Mouse (Mus musculus) erythroblast, embryonic 14.5 days (primary cell): ENCODE measurements around the gene Shh. TPM values are rescaled to one million over a fixed set of nuclear protein-coding genes. Genes with fewer than 3 reads are reported as not detected.

ENCODE experiments used
- H3K27me3 ChIP-seq: 2 replicates; pipeline ENCODE4 v1.6.1; 2012; ENCODE audit warnings: inconsistent platforms; ENCODE audit not compliant: control insufficient read depth
- H3K36me3 ChIP-seq: 2 replicates; pipeline ENCODE4 v1.6.1; 2012; ENCODE audit warnings: mild to moderate bottlenecking, inconsistent platforms; ENCODE audit not compliant: control insufficient read depth
- H3K4me1 ChIP-seq: 2 replicates; pipeline ENCODE4 v1.6.1; 2012; ENCODE audit warnings: inconsistent platforms; ENCODE audit not compliant: control insufficient read depth
- H3K4me3 ChIP-seq: replicated peaks from 2 replicates; pipeline ENCODE3; 2012; ENCODE audit warnings: moderate library complexity, mild to moderate bottlenecking, inconsistent platforms
- H3K9me3 ChIP-seq: 2 replicates; pipeline ENCODE4 v1.6.1; 2012; ENCODE audit warnings: low read length, inconsistent platforms, mixed read lengths; ENCODE audit not compliant: control insufficient read depth
- GATA1 ChIP-seq: IDR thresholded peaks from 2 replicates; pipeline ENCODE4 v1.6.1; 2012; ENCODE audit warnings: low read length, inconsistent platforms, mixed read lengths
- TAL1 ChIP-seq: IDR thresholded peaks from 3 replicates; pipeline ENCODE4 v1.6.1; 2012; ENCODE audit warnings: low read length, inconsistent platforms, mixed read lengths
- polyA plus RNA-seq: library from polyadenylated mRNA; stranded (reverse); fragments of >175 nt; gene quantifications from 2 replicates; pipeline ENCODE4 v1.2.3, GENCODE M21; 2012

Shh gene
- polyA plus RNA-seq, result 0.01 TPM in 1 of 2 replicates, not detected in the other

DNA sequence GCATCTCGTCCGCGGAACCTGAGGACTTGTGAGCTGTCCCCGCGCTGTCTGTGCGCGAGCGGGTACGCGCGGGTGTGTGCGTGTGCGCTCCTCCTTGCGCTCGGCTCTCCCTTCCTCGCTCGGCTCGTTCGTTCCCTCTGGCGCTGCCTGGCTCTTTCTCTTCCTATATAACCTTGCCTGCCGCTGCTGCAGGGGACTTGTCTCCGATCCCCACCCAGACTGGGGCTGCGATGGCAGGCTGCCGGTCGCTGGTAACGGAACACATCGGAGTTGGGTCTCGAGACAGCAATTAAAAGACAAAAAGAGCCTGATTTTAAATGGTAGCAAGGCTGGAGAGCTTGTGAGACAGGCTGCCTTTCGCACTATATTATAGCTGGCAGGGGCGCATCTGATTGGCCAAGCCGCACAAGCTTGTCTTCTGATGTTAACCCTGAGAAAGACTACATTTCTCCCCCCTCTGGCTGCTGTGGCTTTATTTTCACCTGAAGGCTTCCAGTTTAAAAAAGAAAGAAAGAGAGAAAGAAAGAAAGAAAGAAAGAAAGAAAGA lies at the start of gene Shh:
Gene Shh, minus strand, starts transcription at position 497 of the 547 bp plus-strand sequence.
- Histone ChIP-seq H3K4me3 (no peak within 1 kb of the TSS), H3K4me1 (no peaks in the 10 kb centered on the region), H3K27me3 (peaks cover 67% of the 10 kb centered on the region), H3K36me3 (no peaks in the 10 kb centered on the region), H3K9me3 (no peaks in the 10 kb centered on the region)
- TF ChIP-seq TAL1 (no peak), GATA1 (no peak)

DNA sequence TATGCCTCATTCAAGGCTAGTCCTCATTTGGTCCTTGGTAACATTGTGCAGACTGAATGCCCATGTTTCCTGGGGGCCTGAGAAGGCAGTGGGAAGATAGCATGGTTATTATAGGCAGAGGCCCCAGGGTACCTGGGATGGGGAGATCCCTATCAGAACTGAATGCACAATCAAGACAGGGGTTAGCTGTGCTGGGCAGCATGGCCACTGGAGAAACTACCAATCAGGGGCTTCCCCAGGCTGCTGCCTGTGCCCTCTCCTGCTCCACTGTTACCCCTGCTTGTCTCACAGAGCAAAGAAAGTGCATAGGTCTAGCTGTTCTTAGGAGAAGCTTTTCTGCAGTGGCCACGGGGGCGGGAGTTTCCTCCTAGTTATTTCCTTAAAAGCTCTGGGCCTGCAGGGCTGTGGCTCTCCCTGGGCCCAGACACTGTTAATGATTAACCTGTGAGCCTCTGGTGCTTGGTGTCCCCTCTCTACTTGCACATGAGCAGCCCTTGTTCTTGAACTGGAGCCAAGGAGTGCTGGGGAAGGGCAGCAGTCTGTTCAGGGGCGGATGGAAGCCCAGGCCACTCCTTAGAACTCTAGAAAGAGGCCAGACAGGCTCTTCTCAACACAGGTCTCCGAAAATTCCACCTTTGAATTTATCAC lies 33.9 kb upstream of the Shh start:
- no peaks in the 10 kb centered on the region for H3K9me3 ChIP-seq
- H3K4me3 ChIP-seq, result no peak overlapping the region
- TF ChIP-seq GATA1, result no peak
- TF ChIP-seq TAL1, result no peak
- no peaks in the 10 kb centered on the region for H3K36me3 ChIP-seq
- no peaks in the 10 kb centered on the region for H3K4me1 ChIP-seq
- no peaks in the 10 kb centered on the region for H3K27me3 ChIP-seq

DNA sequence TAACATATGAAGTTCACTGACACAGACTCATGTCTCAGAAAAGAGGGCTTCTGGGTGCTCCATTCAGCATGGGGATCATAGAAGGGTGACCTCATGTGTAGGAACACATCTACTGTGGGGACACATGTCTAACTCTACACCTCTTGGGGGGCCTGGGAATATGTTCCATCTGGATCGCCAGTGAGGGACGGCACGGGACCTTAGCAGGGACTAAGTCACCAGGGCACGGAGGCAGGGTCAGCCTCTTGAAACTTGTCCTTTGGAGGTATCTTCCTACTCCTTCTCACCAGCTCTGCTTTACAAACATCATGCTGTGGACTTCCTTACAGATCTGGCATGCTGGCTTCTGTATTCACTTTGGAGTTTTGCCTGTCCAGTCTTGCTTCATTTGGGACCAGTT lies 31.8 kb upstream of the Shh start:
- no peaks in the 10 kb centered on the region for H3K4me1 ChIP-seq
- no peaks in the 10 kb centered on the region for H3K27me3 ChIP-seq
- H3K36me3 ChIP-seq, result no peaks in the 10 kb centered on the region
- H3K4me3 ChIP-seq, result no peak overlapping the region
- TF ChIP-seq TAL1 (no peak), GATA1 (no peak)
- H3K9me3 ChIP-seq, result no peaks in the 10 kb centered on the region

DNA sequence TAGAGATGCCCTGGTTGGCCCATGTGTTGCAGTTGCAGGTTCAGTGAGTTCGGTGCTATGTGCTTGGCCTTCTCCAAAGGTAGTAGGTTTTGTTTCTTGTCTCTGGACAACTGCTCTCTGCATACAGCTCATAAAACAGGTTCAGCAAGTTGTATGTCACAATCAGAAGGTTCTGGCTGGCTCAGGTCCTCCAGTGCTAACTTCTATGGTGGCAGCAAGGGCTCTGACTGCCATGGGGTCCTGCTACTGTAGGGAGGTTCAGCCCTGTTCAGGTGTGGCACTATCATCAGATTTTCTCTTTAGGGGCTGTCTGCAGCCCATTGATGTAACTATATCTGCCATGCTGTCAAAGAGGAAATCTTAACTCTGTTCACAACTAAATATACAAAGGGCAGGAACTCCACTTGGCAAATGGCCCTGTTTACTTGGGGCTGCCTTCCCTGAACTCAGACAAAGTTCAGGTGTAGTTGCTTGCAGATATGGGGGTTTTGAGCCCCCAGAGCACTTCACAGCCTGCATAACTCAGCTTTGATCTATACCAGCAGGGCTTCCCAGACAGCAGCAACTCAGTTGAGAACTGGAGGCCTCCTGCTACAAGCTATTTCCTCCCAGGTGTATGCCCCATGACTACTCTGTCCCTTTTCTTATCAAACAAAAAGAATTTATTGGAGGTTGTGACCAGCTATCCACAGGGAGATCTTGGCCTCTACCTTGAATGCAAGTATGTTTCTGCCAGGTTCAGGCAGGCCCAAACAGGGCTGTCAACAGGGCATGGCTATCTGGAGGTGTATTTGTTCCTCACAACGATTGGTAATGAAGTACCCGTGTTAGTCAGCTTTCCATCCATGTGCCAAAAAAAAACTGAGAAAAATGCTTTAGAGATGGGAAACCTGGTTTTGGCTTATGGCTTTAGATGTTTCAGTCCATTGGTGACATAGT lies 28.9 kb upstream of the Shh start:
- H3K4me3 ChIP-seq, result no peak overlapping the region
- H3K27me3 ChIP-seq, result no peaks in the 10 kb centered on the region
- TF ChIP-seq TAL1, result no peak
- TF ChIP-seq GATA1, result no peak
- no peaks in the 10 kb centered on the region for H3K36me3 ChIP-seq
- no peaks in the 10 kb centered on the region for H3K4me1 ChIP-seq
- no peaks in the 10 kb centered on the region for H3K9me3 ChIP-seq

DNA sequence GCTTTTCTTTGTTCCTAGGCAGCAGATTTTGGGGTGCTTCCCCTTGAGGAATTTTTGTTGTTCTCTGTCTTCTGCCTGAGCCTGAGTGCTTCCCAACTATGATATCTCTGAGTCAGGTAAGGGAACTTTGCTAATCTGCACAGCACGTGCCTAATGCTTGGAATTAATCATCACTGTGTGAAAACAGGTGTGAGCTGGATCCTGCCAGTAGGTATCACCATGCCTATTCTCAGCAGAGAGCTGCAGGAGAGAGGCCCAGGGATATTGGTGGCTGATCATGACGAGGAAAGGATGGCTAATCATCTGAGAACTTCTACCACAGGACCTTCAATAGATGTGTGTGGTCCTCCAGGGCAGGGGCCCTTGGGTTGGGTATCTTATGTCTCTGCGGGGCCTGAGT lies 26.5 kb upstream of the Shh start:
- TF ChIP-seq GATA1, result no peak
- TF ChIP-seq TAL1, result no peak
- Histone ChIP-seq H3K4me1 (no peaks in the 10 kb centered on the region), H3K27me3 (no peaks in the 10 kb centered on the region), H3K4me3 (no peak overlapping the region), H3K36me3 (no peaks in the 10 kb centered on the region), H3K9me3 (no peaks in the 10 kb centered on the region)

DNA sequence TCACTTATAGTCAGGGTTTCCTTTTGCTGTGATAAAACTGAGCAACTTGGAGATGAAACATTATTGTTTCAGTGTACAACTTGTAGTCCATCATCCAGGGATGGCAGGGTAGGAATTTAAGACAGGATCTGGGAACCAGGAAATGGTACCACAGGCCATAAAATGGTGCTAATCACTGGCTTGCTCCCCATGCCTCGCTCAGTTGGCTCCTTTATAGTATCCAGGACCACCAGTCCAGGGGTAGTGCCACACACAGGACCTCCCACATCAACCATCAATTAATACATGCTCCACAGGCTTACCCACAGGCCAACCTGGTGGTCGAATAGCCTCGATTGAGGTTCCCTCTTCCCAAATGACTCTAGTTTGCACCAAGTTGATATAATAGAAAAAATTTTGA lies 15.9 kb upstream of the Shh start:
- TF ChIP-seq GATA1 (no peak), TAL1 (no peak)
- H3K27me3 ChIP-seq, result no peaks in the 10 kb centered on the region
- H3K9me3 ChIP-seq, result no peaks in the 10 kb centered on the region
- no peaks in the 10 kb centered on the region for H3K36me3 ChIP-seq
- no peak overlapping the region for H3K4me3 ChIP-seq
- H3K4me1 ChIP-seq, result no peaks in the 10 kb centered on the region

DNA sequence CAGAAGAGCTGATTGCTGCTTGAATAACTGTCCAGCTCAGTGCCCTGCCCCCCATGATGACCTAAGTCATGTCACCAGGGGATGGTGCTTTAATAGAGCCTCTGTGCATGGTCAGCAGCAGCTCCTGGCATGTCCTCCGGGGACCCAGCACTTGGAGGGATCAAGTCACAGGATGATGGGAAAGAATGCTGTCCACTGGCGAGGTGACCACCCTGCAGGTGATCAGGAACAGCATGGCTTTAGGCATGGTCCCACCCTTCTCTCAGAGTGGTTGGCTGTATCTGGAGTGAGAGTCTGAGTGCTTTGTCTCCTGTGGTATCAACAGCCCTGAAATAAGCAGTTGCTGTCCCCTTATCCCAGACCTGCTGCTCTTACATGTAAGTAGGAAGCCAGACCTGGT lies 14.7 kb upstream of the Shh start:
- H3K36me3 ChIP-seq, result no peaks in the 10 kb centered on the region
- H3K4me1 ChIP-seq, result no peaks in the 10 kb centered on the region
- H3K27me3 ChIP-seq, result no peaks in the 10 kb centered on the region
- H3K4me3 ChIP-seq, result no peak overlapping the region
- H3K9me3 ChIP-seq, result no peaks in the 10 kb centered on the region
- TF ChIP-seq GATA1 (no peak), TAL1 (no peak)

DNA sequence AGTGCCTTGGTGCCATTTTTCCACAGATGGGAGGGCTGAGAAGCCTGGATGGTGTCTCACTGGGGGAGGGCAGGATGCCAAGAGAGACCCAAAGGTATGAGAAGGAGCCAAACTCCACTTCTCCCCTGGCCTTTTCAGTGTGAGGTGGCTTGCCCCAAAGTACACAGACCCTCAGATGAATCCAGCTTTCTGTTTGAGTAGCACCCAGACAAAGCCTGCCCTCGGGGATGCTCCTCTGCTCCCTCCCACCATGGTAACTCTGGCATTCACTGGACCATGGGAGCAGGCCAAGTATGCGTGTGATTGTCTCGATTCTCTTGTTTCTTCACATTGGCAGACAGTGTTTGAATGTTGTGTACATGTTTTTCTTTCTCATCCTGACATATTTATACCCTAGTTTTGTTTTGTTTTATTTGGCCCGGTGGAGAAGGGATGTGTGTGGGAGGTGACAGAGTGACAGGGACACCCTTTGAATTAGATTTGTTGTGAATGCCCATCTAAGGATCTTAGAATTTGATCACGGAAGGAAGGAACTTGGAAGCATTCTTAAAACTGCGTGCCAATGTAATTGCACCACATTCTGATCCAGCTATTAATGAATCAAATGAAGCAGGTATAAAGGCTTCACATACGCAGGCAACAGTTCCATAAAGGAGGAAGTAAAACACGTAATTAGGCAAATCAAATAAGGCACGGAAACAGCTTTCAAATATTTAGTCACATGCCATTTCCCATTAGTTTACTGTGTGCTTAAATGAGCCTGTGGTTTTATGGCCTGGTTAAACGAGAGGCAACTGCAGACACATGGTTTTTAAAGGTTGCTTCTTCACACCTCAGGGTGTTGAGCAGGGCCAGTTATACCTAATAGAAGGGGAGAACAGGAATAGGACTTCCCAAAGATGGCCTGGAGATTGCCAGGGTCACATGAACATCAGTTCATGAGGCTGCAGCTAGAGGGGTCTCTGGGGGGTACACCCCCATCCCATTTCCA lies 9.6 kb upstream of the Shh start:
- no peaks in the 10 kb centered on the region for H3K9me3 ChIP-seq
- no peaks in the 10 kb centered on the region for H3K27me3 ChIP-seq
- H3K36me3 ChIP-seq, result no peaks in the 10 kb centered on the region
- TF ChIP-seq GATA1, result no peak
- H3K4me1 ChIP-seq, result no peaks in the 10 kb centered on the region
- no peak overlapping the region for H3K4me3 ChIP-seq

DNA sequence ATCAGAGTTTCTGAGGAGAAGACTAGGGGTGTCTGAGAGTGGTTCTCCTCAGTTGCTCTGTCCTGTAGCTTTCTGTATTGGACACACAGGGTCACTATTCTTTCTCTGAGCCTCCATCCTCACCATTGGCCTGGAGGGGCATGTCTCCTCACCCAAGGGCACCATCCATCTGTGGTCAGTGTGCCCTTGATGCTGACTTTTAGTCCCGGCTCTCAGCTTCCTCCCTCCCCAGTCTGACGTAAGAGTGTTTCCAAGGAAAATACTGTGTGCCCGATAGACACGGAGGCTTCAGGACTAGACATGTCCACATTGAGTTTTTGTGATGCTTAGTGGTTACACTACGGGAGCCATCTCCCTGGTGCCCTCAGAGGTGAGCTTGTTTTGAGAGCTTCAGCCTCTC lies 6.5 kb upstream of the Shh start:
- Histone ChIP-seq H3K27me3 (no peaks in the 10 kb centered on the region; the same call in 1 of the 2 replicates), H3K9me3 (no peaks in the 10 kb centered on the region), H3K4me1 (no peaks in the 10 kb centered on the region), H3K4me3 (no peak overlapping the region), H3K36me3 (no peaks in the 10 kb centered on the region)
- TF ChIP-seq GATA1 (no peak), TAL1 (no peak)
